Mouse (Mus musculus): ENCODE data around the gene Kifc5b. TPM values are rescaled to one million over a fixed set of nuclear protein-coding genes. Genes with fewer than 3 reads are reported as not detected.

The Kifc5b gene
- polyA plus RNA-seq, 1 experiment from 2014 or later: 20.8 TPM

- ATAC-seq: no peak
- CTCF ChIA-PET: no interaction called here
- TF ChIP-seq CTCF (IDR thresholded peaks at IDR 0.05): no peak
Observed at GRCm38 (mm10) chr17:26953726-26954125, 36.8 kb downstream of the Kifc5b start.

GRCm38 (mm10) chr17:26956309-26956708 lies 39.4 kb downstream of the Kifc5b start:
- no peak for TF ChIP-seq CTCF (IDR thresholded peaks at IDR 0.05)
- ATAC-seq (peak; percentile 49), DNase-seq (ENCODE audit: low read depth, low spot score) (no peak)
- ChIA-PET CTCF (interaction anchor here (1.4 kb wide), 2 partner anchors 8 to 15 kb away, joined by 3 to 4 read pairs; partner anchors contain the start of gene Syngap1), POLR2A (interaction anchor here (1.3 to 2.5 kb wide), 2 partner anchors 12 to 19 kb away, joined by 6 to 13 read pairs; no protein-coding TSS in a partner anchor)
- in situ Hi-C loops (cut with MboI; ENCODE audit: low pct_unique_long_range_greater_than_20kb): no loop called here
- no peaks in the 10 kb centered on the region for H3K27me3 ChIP-seq

More at GRCm38 (mm10) chr17:26953726-26954125, 36.8 kb downstream of the Kifc5b start:
- no peak for DNase-seq (ENCODE audit: low read depth, low spot score)
- no peaks in the 10 kb centered on the region for H3K27me3 ChIP-seq
- POLR2A ChIA-PET: no interaction called here
- in situ Hi-C loops (cut with MboI; ENCODE audit: low pct_unique_long_range_greater_than_20kb): no loop called here

- in situ Hi-C loops (cut with MboI; ENCODE audit: low pct_unique_long_range_greater_than_20kb): no loop called here
- POLR2A ChIA-PET: interaction anchor here (1.3 to 2.5 kb wide), 2 partner anchors 11 to 19 kb away, joined by 6 to 13 read pairs; no protein-coding TSS in a partner anchor
- CTCF ChIA-PET: interaction anchor here (1.4 kb wide), 1 partner anchor 16 kb away, joined by 4 read pairs; the partner anchor contains the start of gene Syngap1
Observed at GRCm38 (mm10) chr17:26956895-26957294, 40.0 kb downstream of the Kifc5b start.

GRCm38 (mm10) chr17:26957872-26958271 lies 41.0 kb downstream of the Kifc5b start:
- ATAC-seq (no peak), DNase-seq (ENCODE audit: low read depth, low spot score) (no peak)
- no peak for TF ChIP-seq CTCF (IDR thresholded peaks at IDR 0.05)
- no peaks in the 10 kb centered on the region for H3K27me3 ChIP-seq
- POLR2A ChIA-PET: interaction anchor here (2.5 kb wide), 1 partner anchor 10 kb away, joined by 13 read pairs; no protein-coding TSS in a partner anchor
- in situ Hi-C loops (cut with MboI; ENCODE audit: low pct_unique_long_range_greater_than_20kb): no loop called here
- CTCF ChIA-PET: no interaction called here

More at GRCm38 (mm10) chr17:26956895-26957294, 40.0 kb downstream of the Kifc5b start:
- TF ChIP-seq CTCF (IDR thresholded peaks at IDR 0.05): no peak
- no peaks in the 10 kb centered on the region for H3K27me3 ChIP-seq
- DNase-seq (ENCODE audit: low read depth, low spot score) (no peak), ATAC-seq (no peak)

- no peak for ATAC-seq
- ChIA-PET POLR2A (interaction anchor here (0.9 kb wide), 1 partner anchor 13 kb away, joined by 3 read pairs; no protein-coding TSS in a partner anchor), CTCF (no interaction called here)
- H3K27me3 ChIP-seq: no peaks in the 10 kb centered on the region
- TF ChIP-seq CTCF (IDR thresholded peaks at IDR 0.05): no peak
- no peak for DNase-seq (ENCODE audit: low read depth, low spot score)
- in situ Hi-C loops (cut with MboI; ENCODE audit: low pct_unique_long_range_greater_than_20kb): no loop called here
Observed at GRCm38 (mm10) chr17:26958880-26959279, 42.0 kb downstream of the Kifc5b start.

- in situ Hi-C loops (cut with MboI; ENCODE audit: low pct_unique_long_range_greater_than_20kb): no loop called here
- CTCF ChIA-PET: no interaction called here
- POLR2A ChIA-PET: no interaction called here
- no peaks in the 10 kb centered on the region for H3K27me3 ChIP-seq
- ATAC-seq (no peak), DNase-seq (ENCODE audit: low read depth, low spot score) (no peak)
- TF ChIP-seq CTCF (IDR thresholded peaks at IDR 0.05): no peak
Observed at GRCm38 (mm10) chr17:26959815-26960214, 42.9 kb downstream of the Kifc5b start.

- ATAC-seq: no peak
- no peak for TF ChIP-seq CTCF (IDR thresholded peaks at IDR 0.05)
- in situ Hi-C loops (cut with MboI; ENCODE audit: low pct_unique_long_range_greater_than_20kb): no loop called here
- no peak for DNase-seq (ENCODE audit: low read depth, low spot score)
- ChIA-PET CTCF (no interaction called here), POLR2A (no interaction called here)
- no peaks in the 10 kb centered on the region for H3K27me3 ChIP-seq
Observed at GRCm38 (mm10) chr17:26961572-26962240, 44.8 kb downstream of the Kifc5b start.

GRCm38 (mm10) chr17:26966993-26967392 lies 50.1 kb downstream of the Kifc5b start:
- TF ChIP-seq CTCF (IDR thresholded peaks at IDR 0.05): no peak
- H3K27me3 ChIP-seq: no peaks in the 10 kb centered on the region
- CTCF ChIA-PET: interaction anchor here (1.0 kb wide), 1 partner anchor 35 kb away, joined by 3 read pairs; no protein-coding TSS in a partner anchor
- DNase-seq (ENCODE audit: low read depth, low spot score): no peak
- ATAC-seq: no peak
- POLR2A ChIA-PET: interaction anchor here (2.6 kb wide), 1 partner anchor 10 kb away, joined by 13 read pairs; no protein-coding TSS in a partner anchor
- in situ Hi-C loops (cut with MboI; ENCODE audit: low pct_unique_long_range_greater_than_20kb): no loop called here

- ATAC-seq (no peak), DNase-seq (ENCODE audit: low read depth, low spot score) (no peak)
- ChIA-PET CTCF (no interaction called here), POLR2A (interaction anchor here (2.6 kb wide), 1 partner anchor 11 kb away, joined by 13 read pairs; no protein-coding TSS in a partner anchor)
- TF ChIP-seq CTCF (IDR thresholded peaks at IDR 0.05): no peak
- in situ Hi-C loops (cut with MboI; ENCODE audit: low pct_unique_long_range_greater_than_20kb): no loop called here
- H3K27me3 ChIP-seq: no peaks in the 10 kb centered on the region
Observed at GRCm38 (mm10) chr17:26967477-26967876, 50.6 kb downstream of the Kifc5b start.

- H3K27me3 ChIP-seq: no peaks in the 10 kb centered on the region
- ChIA-PET CTCF (interaction anchor here (1.2 kb wide), 1 partner anchor 188 kb away, joined by 3 read pairs; no protein-coding TSS in a partner anchor), POLR2A (interaction anchor here (2.6 kb wide), 1 partner anchor 12 kb away, joined by 13 read pairs; no protein-coding TSS in a partner anchor)
- in situ Hi-C loops (cut with MboI; ENCODE audit: low pct_unique_long_range_greater_than_20kb): no loop called here
- ATAC-seq: no peak
- DNase-seq (ENCODE audit: low read depth, low spot score): no peak
- TF ChIP-seq CTCF (IDR thresholded peaks at IDR 0.05): no peak
Observed at GRCm38 (mm10) chr17:26968200-26968611, 51.3 kb downstream of the Kifc5b start.

- no peaks in the 10 kb centered on the region for H3K27me3 ChIP-seq
- CTCF ChIA-PET: interaction anchor here (1.0 to 1.2 kb wide), 2 partner anchors 9 to 187 kb away, joined by 3 read pairs; no protein-coding TSS in a partner anchor
- POLR2A ChIA-PET: interaction anchor here (2.6 kb wide), 1 partner anchor 13 kb away, joined by 13 read pairs; no protein-coding TSS in a partner anchor
- ATAC-seq (no peak), DNase-seq (ENCODE audit: low read depth, low spot score) (no peak)
- in situ Hi-C loops (cut with MboI; ENCODE audit: low pct_unique_long_range_greater_than_20kb): no loop called here
- no peak for TF ChIP-seq CTCF (IDR thresholded peaks at IDR 0.05)
Observed at GRCm38 (mm10) chr17:26969257-26969656, 52.4 kb downstream of the Kifc5b start.

Measured in Patski (cell line).